Mouse (Mus musculus): Measurements from ENCODE around the gene Sec14l1. TPM values are rescaled to one million over a fixed set of nuclear protein-coding genes. Genes with fewer than 3 reads are reported as not detected.
A peak's percentile ranks its signal among the peaks of the same experiment; 100 is the strongest.
"Not testable (repeated sequence)": the region's sequence is repeated elsewhere in the genome, so short reads cannot be mapped to it uniquely, and the experiment has no call there.

Gene Sec14l1
- polyA plus RNA-seq (2012; rRNA removed) = 30.1 and 32.9 TPM in 2 replicates

DNA sequence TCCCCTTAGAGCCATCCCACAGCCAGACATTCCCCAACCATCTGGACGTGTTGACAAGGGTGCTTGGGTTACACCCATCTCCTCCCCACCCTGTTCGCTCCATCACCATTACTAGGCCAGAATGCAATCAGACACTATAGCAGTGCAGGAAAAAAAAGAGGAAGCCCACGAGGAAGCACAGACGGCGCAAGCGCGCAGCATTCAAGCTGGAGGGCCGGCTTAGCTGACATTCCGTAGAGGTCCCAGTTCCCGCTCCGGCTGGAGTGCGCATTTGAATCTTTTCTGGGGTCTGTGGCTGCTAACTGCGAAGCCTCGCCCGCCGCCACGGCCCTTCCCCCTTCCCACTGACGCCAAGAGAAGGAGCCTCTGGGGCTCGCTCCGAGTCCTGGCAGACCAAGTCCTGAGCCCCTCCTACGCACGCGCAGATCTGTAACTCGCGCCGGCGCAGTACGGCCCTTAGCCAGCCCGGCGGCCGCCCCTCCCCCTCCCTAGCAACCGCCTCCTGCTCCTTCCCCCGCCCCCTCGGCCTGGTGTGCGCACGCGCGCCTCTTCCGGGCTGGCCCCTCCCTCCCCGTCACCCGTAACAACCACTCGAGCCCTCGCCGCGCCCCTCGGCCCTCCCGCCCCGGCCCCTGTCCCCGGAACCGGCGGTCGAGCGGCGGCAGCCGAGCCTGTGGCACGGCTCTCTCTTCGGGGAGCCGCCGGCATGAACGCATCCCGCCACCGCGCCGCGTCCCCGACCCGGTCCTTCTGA is at the start of gene Sec14l1:
TSS of gene Sec14l1 (plus strand) at position 577 of the 754 bp plus-strand sequence.
- H3K27ac ChIP-seq (ENCODE audit: insufficient read depth, low read length) = peak within 1 kb of the TSS; percentile 99
- no peaks in the 10 kb centered on the region for H3K27me3 ChIP-seq (ENCODE audit: control insufficient read depth, insufficient read depth, low read length)
- peak within 1 kb of the TSS; percentile 97 for H3K4me3 ChIP-seq (ENCODE audit: extremely low read depth, insufficient read depth, insufficient read length)
- WGBS = 2% methylated on average over 65 of the region's 67 CpGs
- peak; percentile 93 to 98 for DNase-seq (ENCODE audit: low read depth in 1 of 2, low spot score in 2 of 2)
- TF ChIP-seq POLR2A (IDR thresholded peaks at IDR 0.05; ENCODE audit: low read depth, low read length) (peak; percentile 84), CTCF (IDR thresholded peaks at IDR 0.05; ENCODE audit: extremely low read depth, insufficient read depth, insufficient read length, insufficient replicate concordance) (no peak)
- peaks cover 12% of the 10 kb centered on the region; the same call in 1 of the 2 replicates for H3K4me1 ChIP-seq (ENCODE audit: control insufficient read depth, insufficient read depth, insufficient read length)
- peaks cover 3% of the 10 kb centered on the region; the same call in 1 of the 2 replicates for H3K36me3 ChIP-seq (ENCODE audit: control insufficient read depth, insufficient read depth, low read length)

DNA sequence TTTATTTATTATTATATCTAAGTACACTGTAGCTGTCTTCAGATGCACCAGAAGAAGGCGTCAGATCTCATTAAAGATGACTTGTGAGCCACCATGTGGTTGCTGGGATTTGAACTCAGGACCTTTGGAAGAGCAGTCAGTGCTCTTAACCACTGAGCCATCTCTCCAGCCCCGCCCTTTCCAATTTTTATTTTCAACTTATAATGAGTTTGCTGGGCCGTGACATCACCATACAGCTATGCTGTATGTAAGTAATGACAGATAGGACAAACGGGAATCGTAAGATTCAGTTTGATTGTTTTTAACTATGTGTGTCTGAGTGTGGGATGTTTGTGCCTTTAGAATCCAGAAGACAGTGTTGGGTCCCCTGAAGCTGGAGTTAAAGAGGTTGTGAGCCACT is 49.4 kb upstream of the Sec14l1 start:
- 76% methylated on average over 5 of the region's 5 CpGs for WGBS
- not testable (repeated sequence) for H3K4me3 ChIP-seq (ENCODE audit: extremely low read depth, insufficient read depth, insufficient read length); H3K27ac ChIP-seq (ENCODE audit: insufficient read depth, low read length); H3K27me3 ChIP-seq (ENCODE audit: control insufficient read depth, insufficient read depth, low read length); H3K36me3 ChIP-seq (ENCODE audit: control insufficient read depth, insufficient read depth, low read length); H3K4me1 ChIP-seq (ENCODE audit: control insufficient read depth, insufficient read depth, insufficient read length); DNase-seq (ENCODE audit: low read depth in 1 of 2, low spot score in 2 of 2)

- Histone ChIP-seq H3K4me3 (ENCODE audit: extremely low read depth, insufficient read depth, insufficient read length) (no peak overlapping the region), H3K27me3 (ENCODE audit: control insufficient read depth, insufficient read depth, low read length) (no peaks in the 10 kb centered on the region), H3K27ac (ENCODE audit: insufficient read depth, low read length) (no peak overlapping the region), H3K36me3 (ENCODE audit: control insufficient read depth, insufficient read depth, low read length) (no peaks in the 10 kb centered on the region), H3K4me1 (ENCODE audit: control insufficient read depth, insufficient read depth, insufficient read length) (no peaks in the 10 kb centered on the region)
- no peak for TF ChIP-seq CTCF (IDR thresholded peaks at IDR 0.05; ENCODE audit: extremely low read depth, insufficient read depth, insufficient read length, insufficient replicate concordance)
- TF ChIP-seq POLR2A (IDR thresholded peaks at IDR 0.05; ENCODE audit: low read depth, low read length) = no peak
- DNase-seq (ENCODE audit: low read depth in 1 of 2, low spot score in 2 of 2) = no peak
- 72% methylated on average over 5 of the region's 5 CpGs for WGBS
Measured at GRCm38 (mm10) chr11:117066738-117067137, 48.2 kb upstream of the Sec14l1 start.

DNA sequence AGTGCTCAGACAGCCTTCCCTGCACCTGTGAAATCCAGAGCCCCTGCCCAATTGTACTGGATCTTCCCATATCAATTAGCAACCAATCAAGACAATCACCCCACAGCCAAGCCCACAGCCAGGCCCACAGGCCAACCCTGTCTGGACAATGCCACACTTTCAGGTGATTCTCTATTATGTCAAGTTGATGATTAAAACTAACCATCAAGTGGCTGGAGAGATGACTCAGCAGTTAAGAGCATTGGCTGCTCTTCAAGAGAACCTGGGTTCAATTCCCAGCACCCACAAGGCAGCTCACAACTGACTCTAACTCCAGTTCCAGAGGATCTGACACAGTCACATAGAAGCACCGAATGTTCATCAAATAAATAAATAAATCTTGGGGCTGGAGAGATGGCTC is 46.6 kb upstream of the Sec14l1 start:
- WGBS = 93% methylated on average over 1 of the region's 1 CpGs
- TF ChIP-seq CTCF (IDR thresholded peaks at IDR 0.05; ENCODE audit: extremely low read depth, insufficient read depth, insufficient read length, insufficient replicate concordance) = no peak
- no peak for TF ChIP-seq POLR2A (IDR thresholded peaks at IDR 0.05; ENCODE audit: low read depth, low read length)
- H3K4me3 ChIP-seq (ENCODE audit: extremely low read depth, insufficient read depth, insufficient read length) = no peak overlapping the region
- H3K36me3 ChIP-seq (ENCODE audit: control insufficient read depth, insufficient read depth, low read length) = no peaks in the 10 kb centered on the region
- no peaks in the 10 kb centered on the region for H3K4me1 ChIP-seq (ENCODE audit: control insufficient read depth, insufficient read depth, insufficient read length)
- H3K27ac ChIP-seq (ENCODE audit: insufficient read depth, low read length) = no peak overlapping the region
- DNase-seq (ENCODE audit: low read depth in 1 of 2, low spot score in 2 of 2) = no peak
- H3K27me3 ChIP-seq (ENCODE audit: control insufficient read depth, insufficient read depth, low read length) = no peaks in the 10 kb centered on the region

DNA sequence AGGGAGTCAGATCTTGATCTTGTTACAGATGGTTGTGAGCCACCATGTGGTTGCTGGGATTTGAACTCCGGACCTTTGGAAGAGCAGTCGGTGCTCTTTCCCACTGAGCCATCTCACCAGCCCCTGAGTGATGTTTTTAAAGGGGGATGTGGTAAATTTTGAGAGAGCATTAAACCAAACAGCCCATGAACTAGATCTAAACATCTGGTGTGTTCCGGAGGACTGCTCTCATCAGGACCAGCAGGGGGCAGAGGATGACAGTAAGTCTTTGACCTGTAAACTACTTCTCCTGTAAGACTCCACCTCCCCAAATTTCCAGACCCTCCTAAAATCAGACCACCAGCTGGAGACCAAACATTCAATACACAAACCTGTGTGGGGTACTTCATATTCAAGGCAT is 45.9 kb upstream of the Sec14l1 start:
- no peak for TF ChIP-seq CTCF (IDR thresholded peaks at IDR 0.05; ENCODE audit: extremely low read depth, insufficient read depth, insufficient read length, insufficient replicate concordance)
- no peak for TF ChIP-seq POLR2A (IDR thresholded peaks at IDR 0.05; ENCODE audit: low read depth, low read length)
- 70% methylated on average over 3 of the region's 3 CpGs for WGBS

DNA sequence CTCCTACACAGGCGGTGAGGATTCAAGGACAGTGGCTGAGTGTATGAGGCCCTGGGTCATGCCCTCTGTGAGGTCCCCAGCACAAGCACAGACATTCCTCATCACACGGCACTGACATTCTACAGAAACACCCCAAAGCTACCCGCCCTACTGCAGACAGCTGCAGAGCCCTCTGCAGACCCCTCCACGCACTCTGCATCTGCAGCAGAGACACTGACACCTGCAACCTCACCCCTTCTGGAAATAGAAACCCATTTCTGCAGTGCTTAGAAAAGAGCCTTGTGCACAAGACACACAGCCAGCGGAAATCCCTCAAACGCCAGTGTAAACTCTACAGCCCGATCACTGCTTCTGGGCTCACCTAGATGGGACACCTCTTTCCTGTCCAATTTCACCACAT is 44.3 kb upstream of the Sec14l1 start:
- Histone ChIP-seq H3K4me3 (ENCODE audit: extremely low read depth, insufficient read depth, insufficient read length) (no peak overlapping the region), H3K27ac (ENCODE audit: insufficient read depth, low read length) (no peak overlapping the region), H3K27me3 (ENCODE audit: control insufficient read depth, insufficient read depth, low read length) (no peaks in the 10 kb centered on the region), H3K36me3 (ENCODE audit: control insufficient read depth, insufficient read depth, low read length) (no peaks in the 10 kb centered on the region), H3K4me1 (ENCODE audit: control insufficient read depth, insufficient read depth, insufficient read length) (no peaks in the 10 kb centered on the region)
- TF ChIP-seq POLR2A (IDR thresholded peaks at IDR 0.05; ENCODE audit: low read depth, low read length) (no peak), CTCF (IDR thresholded peaks at IDR 0.05; ENCODE audit: extremely low read depth, insufficient read depth, insufficient read length, insufficient replicate concordance) (no peak)
- 77% methylated on average over 7 of the region's 7 CpGs for WGBS
- no peak for DNase-seq (ENCODE audit: low read depth in 1 of 2, low spot score in 2 of 2)

More for the DNA sequence above, 45.9 kb upstream of the Sec14l1 start:
- Histone ChIP-seq H3K36me3 (ENCODE audit: control insufficient read depth, insufficient read depth, low read length) (no peaks in the 10 kb centered on the region), H3K4me1 (ENCODE audit: control insufficient read depth, insufficient read depth, insufficient read length) (no peaks in the 10 kb centered on the region), H3K4me3 (ENCODE audit: extremely low read depth, insufficient read depth, insufficient read length) (no peak overlapping the region), H3K27ac (ENCODE audit: insufficient read depth, low read length) (no peak overlapping the region), H3K27me3 (ENCODE audit: control insufficient read depth, insufficient read depth, low read length) (no peaks in the 10 kb centered on the region)
- DNase-seq (ENCODE audit: low read depth in 1 of 2, low spot score in 2 of 2) = no peak

DNA sequence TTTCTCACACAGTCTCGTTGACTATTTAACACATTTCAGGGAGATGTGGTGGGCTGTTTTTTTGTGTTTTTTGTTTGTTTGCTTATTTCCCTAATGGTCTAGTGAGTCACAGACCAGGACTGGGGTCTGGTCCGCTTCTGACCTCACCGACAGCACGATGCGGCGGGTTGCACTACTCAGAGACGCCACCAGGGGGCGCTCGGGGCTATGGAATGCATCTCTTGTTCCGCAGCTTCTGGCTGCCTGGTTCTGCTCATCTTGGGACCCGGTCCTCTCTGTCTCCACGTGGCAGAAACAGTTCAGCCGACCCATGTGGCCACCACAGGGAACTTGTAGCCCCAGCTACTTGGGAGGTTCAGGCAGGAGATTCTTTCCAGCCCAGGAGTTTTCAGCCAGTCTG is 42.8 kb upstream of the Sec14l1 start:
- 3% methylated on average over 13 of the region's 13 CpGs for WGBS
- peak; percentile 36 to 68 for DNase-seq (ENCODE audit: low read depth in 1 of 2, low spot score in 2 of 2)
- Histone ChIP-seq H3K27me3 (ENCODE audit: control insufficient read depth, insufficient read depth, low read length) (no peaks in the 10 kb centered on the region), H3K27ac (ENCODE audit: insufficient read depth, low read length) (no peak overlapping the region), H3K4me1 (ENCODE audit: control insufficient read depth, insufficient read depth, insufficient read length) (peaks cover 1% of the 10 kb centered on the region; the same call in 1 of the 2 replicates), H3K4me3 (ENCODE audit: extremely low read depth, insufficient read depth, insufficient read length) (no peak overlapping the region), H3K36me3 (ENCODE audit: control insufficient read depth, insufficient read depth, low read length) (no peaks in the 10 kb centered on the region)
- TF ChIP-seq CTCF (IDR thresholded peaks at IDR 0.05; ENCODE audit: extremely low read depth, insufficient read depth, insufficient read length, insufficient replicate concordance) (peak; percentile 96), POLR2A (IDR thresholded peaks at IDR 0.05; ENCODE audit: low read depth, low read length) (no peak)

All from spleen, adult 2 months (tissue).